Mouse (Mus musculus): ENCODE measurements at regions not wholly inside any gene's neighbourhood (a gene's known extent, or its start where the extent isn't known, plus 50 kb on each side); places are given as distances from the start of the nearest gene placed in this dataset.

GRCm38 (mm10) chr2:45212833-45213232 is 95.6 kb upstream of the Zeb2 start:
- H3K27ac ChIP-seq, result no peak overlapping the region
- no peaks in the 10 kb centered on the region for H3K9me3 ChIP-seq
- no peaks in the 10 kb centered on the region for H3K36me3 ChIP-seq
- no peak overlapping the region for H3K4me3 ChIP-seq
- no peaks in the 10 kb centered on the region for H3K4me1 ChIP-seq
- H3K27me3 ChIP-seq (replicated peaks), result no peaks in the 10 kb centered on the region
- H3K4me2 ChIP-seq (replicated peaks), result no peak overlapping the region
- no peak for ATAC-seq (ENCODE audit: low FRiP score, low read depth)
- H3K9ac ChIP-seq, result no peak overlapping the region
- 75% methylated on average over 2 of the region's 2 CpGs for WGBS

- ATAC-seq (ENCODE audit: low FRiP score, low read depth), result no peak
- WGBS, result 95% methylated on average over 6 of the region's 6 CpGs
Observed at GRCm38 (mm10) chr2:45208526-45208925, 91.3 kb upstream of the Zeb2 start.

GRCm38 (mm10) chr2:45205756-45206155 is 88.6 kb upstream of the Zeb2 start:
- Histone ChIP-seq H3K27me3 (replicated peaks) (no peaks in the 10 kb centered on the region), H3K36me3 (no peaks in the 10 kb centered on the region), H3K4me2 (replicated peaks) (no peak overlapping the region), H3K9ac (no peak overlapping the region), H3K27ac (no peak overlapping the region), H3K4me1 (0 out of 2 replicates have a peak, but pooled peaks cover 4% of the 10 kb centered on the region), H3K9me3 (no peaks in the 10 kb centered on the region), H3K4me3 (no peak overlapping the region)
- no peak for ATAC-seq (ENCODE audit: low FRiP score, low read depth)
- WGBS, result 56% methylated on average over 6 of the region's 6 CpGs

More at GRCm38 (mm10) chr2:45208526-45208925, 91.3 kb upstream of the Zeb2 start:
- H3K27me3 ChIP-seq (replicated peaks), result no peaks in the 10 kb centered on the region
- H3K4me1 ChIP-seq, result 0 out of 2 replicates have a peak, but pooled peaks cover 4% of the 10 kb centered on the region
- no peak overlapping the region for H3K4me2 ChIP-seq (replicated peaks)
- no peaks in the 10 kb centered on the region for H3K9me3 ChIP-seq
- H3K27ac ChIP-seq, result no peak overlapping the region
- H3K9ac ChIP-seq, result no peak overlapping the region
- H3K36me3 ChIP-seq, result no peaks in the 10 kb centered on the region
- no peak overlapping the region for H3K4me3 ChIP-seq

GRCm38 (mm10) chr2:45205211-45205610 is 88.0 kb upstream of the Zeb2 start:
- Histone ChIP-seq H3K9ac (no peak overlapping the region), H3K4me2 (replicated peaks) (no peak overlapping the region), H3K9me3 (no peaks in the 10 kb centered on the region), H3K27ac (no peak overlapping the region), H3K4me1 (0 out of 2 replicates have a peak, but pooled peaks cover 4% of the 10 kb centered on the region), H3K27me3 (replicated peaks) (no peaks in the 10 kb centered on the region), H3K36me3 (no peaks in the 10 kb centered on the region), H3K4me3 (no peak overlapping the region)
- ATAC-seq (ENCODE audit: low FRiP score, low read depth), result 0 out of 2 replicates have a peak, but pooled peaks have one; percentile 9
- 25% methylated on average over 3 of the region's 3 CpGs for WGBS

- Histone ChIP-seq H3K27me3 (replicated peaks) (no peaks in the 10 kb centered on the region), H3K4me2 (replicated peaks) (no peak overlapping the region), H3K27ac (no peak overlapping the region), H3K4me1 (no peaks in the 10 kb centered on the region), H3K4me3 (no peak overlapping the region), H3K9me3 (no peaks in the 10 kb centered on the region), H3K36me3 (no peaks in the 10 kb centered on the region), H3K9ac (no peak overlapping the region)
- WGBS, result 69% methylated on average over 13 of the region's 13 CpGs
- no peak for ATAC-seq (ENCODE audit: low FRiP score, low read depth)
Observed at GRCm38 (mm10) chr2:45197955-45198631, 80.9 kb upstream of the Zeb2 start.

GRCm38 (mm10) chr2:45197342-45197741 is 80.1 kb upstream of the Zeb2 start:
- H3K9me3 ChIP-seq, result no peaks in the 10 kb centered on the region
- H3K4me2 ChIP-seq (replicated peaks), result no peak overlapping the region
- WGBS, result 82% methylated on average over 10 of the region's 10 CpGs
- H3K4me3 ChIP-seq, result no peak overlapping the region
- no peak for ATAC-seq (ENCODE audit: low FRiP score, low read depth)
- H3K9ac ChIP-seq, result no peak overlapping the region
- H3K36me3 ChIP-seq, result no peaks in the 10 kb centered on the region
- no peaks in the 10 kb centered on the region for H3K27me3 ChIP-seq (replicated peaks)
- H3K27ac ChIP-seq, result no peak overlapping the region
- H3K4me1 ChIP-seq, result no peaks in the 10 kb centered on the region

GRCm38 (mm10) chr2:45196511-45196910 is 79.3 kb upstream of the Zeb2 start:
- no peaks in the 10 kb centered on the region for H3K9me3 ChIP-seq
- H3K4me3 ChIP-seq, result no peak overlapping the region
- H3K36me3 ChIP-seq, result no peaks in the 10 kb centered on the region
- no peaks in the 10 kb centered on the region for H3K27me3 ChIP-seq (replicated peaks)
- ATAC-seq (ENCODE audit: low FRiP score, low read depth), result no peak
- no peaks in the 10 kb centered on the region for H3K4me1 ChIP-seq
- no peak overlapping the region for H3K9ac ChIP-seq
- H3K4me2 ChIP-seq (replicated peaks), result no peak overlapping the region
- WGBS, result 91% methylated on average over 4 of the region's 4 CpGs
- H3K27ac ChIP-seq, result no peak overlapping the region

GRCm38 (mm10) chr2:45194335-45194734 is 77.1 kb upstream of the Zeb2 start:
- 84% methylated on average over 7 of the region's 7 CpGs for WGBS
- no peak overlapping the region for H3K4me2 ChIP-seq (replicated peaks)
- H3K9ac ChIP-seq, result no peak overlapping the region
- no peak overlapping the region for H3K4me3 ChIP-seq
- H3K4me1 ChIP-seq, result no peaks in the 10 kb centered on the region
- no peaks in the 10 kb centered on the region for H3K36me3 ChIP-seq
- H3K27me3 ChIP-seq (replicated peaks), result no peaks in the 10 kb centered on the region
- ATAC-seq (ENCODE audit: low FRiP score, low read depth), result no peak
- H3K27ac ChIP-seq, result no peak overlapping the region
- H3K9me3 ChIP-seq, result no peaks in the 10 kb centered on the region

- no peak for ATAC-seq (ENCODE audit: low FRiP score, low read depth)
- Histone ChIP-seq H3K36me3 (no peaks in the 10 kb centered on the region), H3K4me1 (peaks cover 13% of the 10 kb centered on the region), H3K27ac (no peak overlapping the region), H3K4me3 (no peak overlapping the region), H3K9ac (no peak overlapping the region), H3K9me3 (no peaks in the 10 kb centered on the region), H3K27me3 (replicated peaks) (no peaks in the 10 kb centered on the region), H3K4me2 (replicated peaks) (peak overlapping the region; percentile 51; the same call in 1 of the 2 replicates)
Observed at GRCm38 (mm10) chr2:45185621-45185999, 68.4 kb upstream of the Zeb2 start.

GRCm38 (mm10) chr2:45184704-45185620 is 67.8 kb upstream of the Zeb2 start:
- H3K4me3 ChIP-seq, result no peak overlapping the region
- no peaks in the 10 kb centered on the region for H3K36me3 ChIP-seq
- peaks cover 13% of the 10 kb centered on the region for H3K4me1 ChIP-seq
- ATAC-seq (ENCODE audit: low FRiP score, low read depth), result peak; percentile 58; the same call in 1 of the 2 replicates
- H3K9me3 ChIP-seq, result no peaks in the 10 kb centered on the region
- 6% methylated on average over 18 of the region's 18 CpGs for WGBS
- H3K27me3 ChIP-seq (replicated peaks), result no peaks in the 10 kb centered on the region
- H3K27ac ChIP-seq, result no peak overlapping the region
- peak overlapping the region; percentile 51 for H3K4me2 ChIP-seq (replicated peaks)
- no peak overlapping the region for H3K9ac ChIP-seq

- Histone ChIP-seq H3K27me3 (replicated peaks) (no peaks in the 10 kb centered on the region), H3K4me1 (peaks cover 13% of the 10 kb centered on the region), H3K4me3 (no peak overlapping the region), H3K4me2 (replicated peaks) (no peak overlapping the region), H3K9me3 (no peaks in the 10 kb centered on the region), H3K27ac (no peak overlapping the region), H3K9ac (no peak overlapping the region), H3K36me3 (no peaks in the 10 kb centered on the region)
- no peak for ATAC-seq (ENCODE audit: low FRiP score, low read depth)
- 22% methylated on average over 6 of the region's 6 CpGs for WGBS
Observed at GRCm38 (mm10) chr2:45184149-45184548, 67.0 kb upstream of the Zeb2 start.

- H3K36me3 ChIP-seq, result no peaks in the 10 kb centered on the region
- H3K27ac ChIP-seq, result no peak overlapping the region
- H3K4me1 ChIP-seq, result peaks cover 13% of the 10 kb centered on the region
- no peak overlapping the region for H3K4me2 ChIP-seq (replicated peaks)
- ATAC-seq (ENCODE audit: low FRiP score, low read depth), result no peak
- no peaks in the 10 kb centered on the region for H3K9me3 ChIP-seq
- no peaks in the 10 kb centered on the region for H3K27me3 ChIP-seq (replicated peaks)
- H3K9ac ChIP-seq, result no peak overlapping the region
- H3K4me3 ChIP-seq, result no peak overlapping the region
- WGBS, result 74% methylated on average over 1 of the region's 1 CpGs
Observed at GRCm38 (mm10) chr2:45182876-45183275, 65.7 kb upstream of the Zeb2 start.

All from neural tube, embryonic 12.5 days (tissue).